Mouse (Mus musculus) megakaryocyte, embryonic 14.5 days (primary cell): ENCODE data around the gene Adamts7.

Source experiments
- FLI1 ChIP-seq: IDR thresholded peaks from 2 replicates; pipeline ENCODE4 v1.6.1; 2012; ENCODE audit warnings: low read length, inconsistent platforms, mixed read lengths
- GATA1 ChIP-seq: IDR thresholded peaks from 3 replicates; pipeline ENCODE4 v1.6.1; 2012; ENCODE audit warnings: mixed read lengths, low read length, inconsistent platforms, borderline replicate concordance

GRCm38 (mm10) chr9:90248326-90248725 lies 85.5 kb downstream of the Adamts7 start:
- TF ChIP-seq GATA1 (no peak), FLI1 (no peak)
